Mouse (Mus musculus): ENCODE measurements around the gene Mrps12.

Gene Mrps12

DNA sequence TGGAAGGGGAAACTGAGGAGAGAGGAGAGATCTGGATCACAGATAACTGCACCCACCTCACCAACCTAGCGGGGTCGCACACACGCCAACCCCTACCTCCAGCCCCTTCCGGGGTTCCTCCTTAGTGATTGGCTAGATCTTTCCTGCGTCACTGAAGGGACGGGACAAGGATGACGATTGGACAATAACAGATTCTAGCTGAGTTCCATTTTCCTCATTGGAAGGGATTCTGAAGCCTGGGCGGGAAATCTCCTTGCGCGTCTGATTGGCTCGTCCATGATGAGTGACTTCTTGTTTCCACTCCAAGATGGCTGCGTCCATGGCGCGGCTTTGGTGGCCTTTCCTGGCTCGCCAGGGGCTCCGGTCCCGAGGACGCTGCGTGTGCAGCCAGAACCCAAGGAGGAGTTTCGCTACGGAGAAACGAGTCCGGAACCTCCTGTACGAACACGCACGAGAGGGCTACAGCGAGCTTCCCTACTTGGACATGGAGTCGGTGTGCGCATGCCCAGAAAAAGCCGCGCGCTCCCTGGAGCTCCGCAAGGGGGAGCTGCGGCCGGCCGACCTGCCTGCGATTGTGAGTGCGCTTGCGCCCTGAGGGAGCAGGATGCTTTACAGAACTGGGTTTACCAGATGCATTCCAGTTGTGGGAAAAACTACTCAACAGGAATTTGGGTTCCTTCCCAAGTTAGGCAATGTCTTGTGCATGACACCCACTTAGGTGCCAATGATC, at the start of gene Mrps12, which contains the start of gene Sars2:
TSS of gene Mrps12 (minus strand) at position 112 of the 730 bp plus-strand sequence.
TSS of gene Sars2 (plus strand) at position 284 of the 730 bp plus-strand sequence.
- CTCF ChIA-PET = interaction anchor here (0.6 kb wide), 1 partner anchor 69 kb away, joined by 4 read pairs; no protein-coding TSS in a partner anchor

- CTCF ChIA-PET = interaction anchor here (0.6 to 1.1 kb wide), 3 partner anchors 17 to 48 kb away, joined by 3 to 10 read pairs (median 4); no protein-coding TSS in a partner anchor
Observed at GRCm38 (mm10) chr7:28790066-28790806, 48.6 kb upstream of the Mrps12 start.

GRCm38 (mm10) chr7:28789235-28789634, 47.6 kb upstream of the Mrps12 start:
- CTCF ChIA-PET = interaction anchor here (0.6 kb wide), 2 partner anchors 443 to 1126 kb away, joined by 3 to 5 read pairs; partner anchors contain the start of gene Kcnk6

DNA sequence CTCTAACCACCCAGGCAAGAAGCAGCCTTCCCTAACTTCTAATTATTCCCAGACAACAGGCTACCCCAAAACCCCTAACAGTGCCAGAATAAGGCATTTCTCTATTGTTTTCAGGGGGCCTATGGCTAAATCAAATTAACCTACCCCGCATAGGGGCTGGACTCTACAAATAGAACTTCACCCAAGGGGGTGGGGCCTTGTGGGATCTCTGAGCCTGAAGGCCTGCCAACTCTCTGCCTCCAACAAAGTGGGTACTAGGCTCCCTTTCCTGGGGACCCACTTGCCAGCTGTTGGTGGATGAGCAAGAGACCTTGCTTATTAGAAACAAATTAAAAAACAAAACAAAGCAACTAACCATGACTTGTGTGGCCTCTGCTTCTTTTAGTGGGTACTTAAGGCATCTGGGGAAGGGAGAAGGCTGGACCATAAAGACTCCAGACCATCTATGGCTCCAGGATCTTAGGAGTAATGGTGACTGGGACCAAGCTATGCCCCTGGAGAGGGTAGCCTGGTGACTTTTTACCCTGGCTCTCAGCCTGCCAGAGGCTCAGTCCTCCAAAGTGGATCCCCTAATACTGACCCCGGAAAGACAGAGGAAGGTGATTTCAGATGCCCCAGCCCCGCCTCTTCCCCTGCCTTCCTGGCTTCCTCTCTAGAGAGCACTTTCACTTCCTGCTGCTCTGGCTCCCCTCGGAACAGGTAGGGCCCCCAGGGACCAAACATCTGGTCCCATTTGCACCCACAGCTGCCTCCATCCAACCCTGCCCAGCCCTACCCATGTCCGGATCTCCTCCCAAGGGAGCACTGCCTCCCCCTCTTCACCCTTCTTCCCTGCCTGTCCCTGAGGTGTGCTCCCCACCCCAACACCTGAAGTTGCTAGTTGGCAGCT, 46.9 kb upstream of the Mrps12 start, which contains the start of gene Rinl:
TSS of gene Rinl (plus strand) at position 663 of the 889 bp plus-strand sequence.
- CTCF ChIA-PET = interaction anchor here (0.6 kb wide), 2 partner anchors 444 to 1126 kb away, joined by 3 to 5 read pairs; partner anchors contain the start of gene Kcnk6

DNA sequence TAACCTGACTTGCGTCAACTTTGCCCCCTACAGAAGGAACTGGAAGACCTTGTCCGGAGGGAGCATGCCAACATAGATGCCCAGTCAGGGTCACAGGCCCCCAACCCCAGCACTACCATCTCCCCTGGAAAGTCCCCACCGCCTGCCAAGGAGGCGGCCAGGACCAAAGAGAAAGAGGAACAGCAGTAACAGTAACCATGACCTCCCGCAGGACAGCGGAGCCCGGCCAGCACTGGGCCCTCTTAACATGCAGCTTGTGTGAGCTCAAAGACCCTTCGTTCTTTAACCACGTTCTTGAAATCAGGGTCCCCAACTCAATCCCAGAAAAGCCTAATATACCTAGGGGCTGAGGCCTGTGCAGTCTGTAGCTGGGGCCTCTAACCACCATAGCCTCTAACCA, 46.3 kb upstream of the Mrps12 start:
- CTCF ChIA-PET = interaction anchor here (0.6 kb wide), 1 partner anchor 65 kb away, joined by 8 read pairs; no protein-coding TSS in a partner anchor

- CTCF ChIA-PET = no interaction called here
Observed at GRCm38 (mm10) chr7:28785161-28785560, 43.5 kb upstream of the Mrps12 start.

DNA sequence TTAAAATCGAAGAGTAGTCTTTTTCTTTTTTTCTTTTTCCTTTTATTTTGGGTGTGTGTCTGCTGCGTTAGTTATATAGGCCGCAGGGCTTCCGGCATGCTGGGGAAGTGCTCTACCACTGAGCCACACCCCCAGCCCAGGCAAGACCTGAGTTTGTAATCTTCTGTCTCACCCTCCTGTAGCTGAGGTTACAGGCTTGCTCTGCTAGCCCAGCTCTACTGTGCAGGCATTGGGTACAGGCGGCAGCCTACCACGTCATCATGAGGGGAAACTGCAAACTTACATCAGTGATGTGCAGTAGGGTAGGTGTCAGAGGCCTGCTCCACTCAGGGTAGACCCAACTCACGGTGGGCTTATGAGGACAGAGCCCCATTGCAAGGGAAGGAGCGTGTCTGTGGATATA, 39.6 kb upstream of the Mrps12 start:
- CTCF ChIA-PET = interaction anchor here (0.5 to 1.7 kb wide), 3 partner anchors 27 to 271 kb away, joined by 3 to 6 read pairs (median 4); partner anchors contain the start of gene Hnrnpl

GRCm38 (mm10) chr7:28780857-28781256, 39.2 kb upstream of the Mrps12 start:
- CTCF ChIA-PET = interaction anchor here (0.5 to 1.7 kb wide), 2 partner anchors 87 to 271 kb away, joined by 4 to 6 read pairs; no protein-coding TSS in a partner anchor

DNA sequence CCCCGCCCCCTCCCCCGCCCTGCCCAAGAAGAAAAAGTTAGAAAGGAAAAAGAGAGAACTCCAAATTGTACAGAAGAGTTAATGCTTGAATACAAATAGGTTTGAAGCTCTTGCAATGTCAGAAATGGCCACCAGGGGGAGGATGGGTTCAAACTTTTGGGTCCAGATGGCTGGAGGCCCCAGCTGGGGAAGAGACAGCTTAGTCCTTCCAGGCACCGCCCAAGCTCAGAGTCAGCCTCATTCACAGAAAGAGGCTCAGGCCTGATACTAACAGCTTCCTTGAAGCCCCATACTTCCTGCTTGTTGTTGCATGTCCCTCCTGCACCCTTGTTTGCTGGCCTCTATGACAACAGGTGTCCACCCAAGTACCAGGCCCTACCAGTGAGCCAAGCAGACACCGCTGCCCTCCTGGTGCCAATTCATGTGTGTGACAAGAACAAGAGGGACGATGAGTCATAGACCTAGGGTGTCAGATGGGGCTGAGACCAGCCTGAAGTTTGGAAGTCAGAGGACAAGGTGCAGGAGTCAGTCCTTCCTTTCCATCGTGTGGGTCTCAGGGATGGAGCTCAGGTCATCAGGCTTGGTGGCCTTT, 38.5 kb upstream of the Mrps12 start:
- CTCF ChIA-PET = interaction anchor here (0.5 to 1.7 kb wide), 5 partner anchors 12 to 1929 kb away, joined by 3 to 6 read pairs (median 4); no protein-coding TSS in a partner anchor

GRCm38 (mm10) chr7:28778825-28779224, 37.2 kb upstream of the Mrps12 start:
- CTCF ChIA-PET = no interaction called here

DNA sequence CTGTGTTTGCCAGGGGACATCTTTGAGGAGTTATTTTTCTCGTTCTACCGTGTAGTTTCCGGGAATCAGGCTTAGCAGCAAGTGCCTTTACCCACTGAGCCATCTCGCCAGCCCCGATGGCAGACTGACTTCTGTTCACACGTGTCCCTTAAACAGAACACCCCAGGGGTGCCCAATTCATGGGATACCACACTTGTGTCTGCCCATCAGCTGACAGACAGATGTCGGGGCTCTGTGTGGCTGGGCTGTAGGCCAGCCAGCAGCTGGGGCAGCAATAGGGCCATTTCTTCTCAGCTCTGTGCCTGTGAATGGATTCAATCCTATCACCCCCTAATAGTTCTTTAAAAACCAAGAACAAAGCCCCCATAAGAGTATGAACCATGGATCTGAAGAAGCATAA, 33.5 kb upstream of the Mrps12 start:
- CTCF ChIA-PET = interaction anchor here (1.2 kb wide), 1 partner anchor 20 kb away, joined by 3 read pairs; no protein-coding TSS in a partner anchor

- CTCF ChIA-PET = no interaction called here
Observed at GRCm38 (mm10) chr7:28774164-28774563, 32.5 kb upstream of the Mrps12 start.

DNA sequence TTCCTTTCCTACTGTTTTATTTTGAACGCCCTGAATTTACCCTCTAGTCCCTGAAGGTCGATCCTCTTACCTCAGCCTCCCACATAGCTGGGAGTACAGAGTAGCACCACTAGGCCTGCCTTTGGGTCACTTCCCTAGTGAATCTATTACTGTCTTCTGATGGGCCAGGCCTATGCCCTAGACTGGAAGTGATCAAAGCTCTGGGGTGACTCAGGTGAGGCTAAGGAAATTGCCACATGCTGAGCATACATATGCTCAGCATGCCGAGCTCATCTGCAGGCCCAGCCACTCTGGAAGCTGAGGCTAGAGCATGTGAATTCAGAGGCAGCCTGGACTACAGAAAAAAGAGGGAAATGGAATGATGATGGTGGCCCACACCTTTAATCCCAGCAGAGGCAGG, 31.5 kb upstream of the Mrps12 start:
- CTCF ChIA-PET = interaction anchor here (0.6 kb wide), 1 partner anchor 9 kb away, joined by 4 read pairs; no protein-coding TSS in a partner anchor

DNA sequence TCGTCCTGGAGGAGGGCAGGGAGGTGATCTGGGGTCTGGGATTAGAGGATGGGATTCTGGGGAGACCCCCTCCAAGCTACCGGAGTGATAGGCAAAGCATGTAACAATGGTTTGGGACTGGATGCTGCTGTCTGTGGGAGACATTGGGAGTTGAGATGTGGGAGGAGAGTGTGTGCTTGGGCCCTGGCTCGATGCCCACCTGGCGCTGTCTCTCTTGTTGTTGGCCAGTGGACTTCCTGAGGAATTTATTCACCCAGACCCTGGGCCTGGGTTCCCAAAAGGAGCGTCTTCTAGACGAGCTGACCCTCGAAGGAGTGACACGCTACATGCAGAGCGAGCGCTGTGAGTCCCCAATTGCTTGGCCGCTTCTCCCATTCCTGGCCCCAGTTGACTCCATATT, 30.2 kb upstream of the Mrps12 start:
- CTCF ChIA-PET = no interaction called here

GRCm38 (mm10) chr7:28770309-28770708, 28.7 kb upstream of the Mrps12 start:
- CTCF ChIA-PET = no interaction called here

DNA sequence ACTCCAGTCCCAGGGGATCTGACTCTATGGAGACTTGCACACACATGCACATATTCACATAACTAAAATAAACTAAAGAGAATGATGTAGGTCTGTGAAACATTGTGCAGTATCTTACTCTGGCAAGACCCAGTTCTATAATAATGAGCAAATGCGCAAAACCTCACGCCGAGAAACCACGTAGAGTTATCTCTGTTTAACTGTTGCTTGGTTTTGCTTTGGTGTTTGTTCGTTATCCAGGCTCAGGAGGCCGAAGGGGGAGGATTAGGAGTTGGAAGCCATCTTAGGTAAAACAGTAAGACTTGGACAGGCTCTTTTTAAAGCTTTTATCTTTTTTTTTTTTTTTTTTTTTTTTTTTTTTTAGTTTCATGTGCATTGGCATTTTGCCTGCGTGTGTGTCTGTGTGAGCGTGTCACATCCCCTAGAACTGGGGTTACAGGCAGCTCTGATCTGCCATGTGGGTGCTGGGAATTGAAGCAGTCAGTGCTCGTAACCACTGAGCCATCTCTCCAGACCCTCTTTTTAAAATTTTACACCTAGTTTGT, 27.9 kb upstream of the Mrps12 start:
- CTCF ChIA-PET = interaction anchor here (0.7 kb wide), 1 partner anchor 44 kb away, joined by 3 read pairs; no protein-coding TSS in a partner anchor

- CTCF ChIA-PET = no interaction called here
Observed at GRCm38 (mm10) chr7:28767462-28767965, 25.9 kb upstream of the Mrps12 start, which contains the start of gene Nfkbib. Gene Nfkbib, minus strand, starts transcription at chr7:28767512.

DNA sequence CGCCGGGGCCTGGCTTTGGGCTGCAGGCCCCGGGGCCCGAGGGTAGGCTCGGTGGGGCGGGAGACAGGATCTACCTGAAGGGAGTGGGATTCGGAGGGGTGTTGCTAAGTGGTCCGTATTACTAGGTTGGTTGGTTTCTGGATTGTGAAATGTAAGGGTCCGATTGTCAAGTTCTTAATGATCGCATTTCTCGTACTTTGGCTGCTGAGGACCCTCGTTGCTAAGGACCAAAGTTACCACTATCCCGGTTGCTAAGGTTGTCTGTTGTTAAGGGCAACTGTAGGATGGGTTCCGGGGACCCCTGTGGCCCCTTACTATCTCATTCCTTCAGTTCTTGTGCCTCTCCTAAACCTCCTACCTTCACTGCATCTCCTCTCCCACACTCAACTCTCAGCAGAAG, 25.3 kb upstream of the Mrps12 start:
- CTCF ChIA-PET = no interaction called here

GRCm38 (mm10) chr7:28766173-28766879, 24.7 kb upstream of the Mrps12 start, which contains the start of gene Sirt2:
Gene Sirt2, plus strand, starts transcription at chr7:28766735.
- CTCF ChIA-PET = interaction anchor here (0.6 kb wide), 1 partner anchor 421 kb away, joined by 4 read pairs; no protein-coding TSS in a partner anchor

Data from spleen, embryonic (tissue).